Mouse (Mus musculus) cerebellum, adult 2 months (tissue): Measurements from ENCODE around the gene Tfpt.

Source experiments
- CTCF ChIP-seq: fragments of 200-500 bp; IDR thresholded peaks from 2 replicates; pipeline ENCODE4 v1.5.1; 2011; ENCODE audit warnings: low read depth, mild to moderate bottlenecking, control low read depth, low read length, moderate library complexity, borderline replicate concordance; ENCODE audit not compliant: insufficient read depth
- POLR2A ChIP-seq: fragments of 200-500 bp; IDR thresholded peaks from 2 replicates; pipeline ENCODE4 v1.6.1; 2011; ENCODE audit warnings: low read length, control low read depth, borderline replicate concordance; ENCODE audit not compliant: insufficient read depth

GRCm38 (mm10) chr7:3595146-3595545 lies 34.6 kb downstream of the Tfpt start:
- no peak for TF ChIP-seq POLR2A
- TF ChIP-seq CTCF: no peak
